Mouse (Mus musculus) hindbrain, embryonic 16.5 days (tissue): ENCODE measurements around the gene Rrnad1. TPM values are rescaled to one million over a fixed set of nuclear protein-coding genes. Genes with fewer than 3 reads are reported as not detected.
A peak's percentile ranks its signal among the peaks of the same experiment; 100 is the strongest.

ENCODE experiments used
- ATAC-seq: fragments of 200-750 bp; cut with Nextera tagmentation; 2 replicates; pipeline ENCODE4 v1.8.0; 2017; ENCODE audit warnings: moderate TSS enrichment, moderate library complexity
- H3K27ac ChIP-seq: fragments of 300-500 bp; sonication (generic); 2 replicates; pipeline ENCODE4 v1.5.1; 2014; ENCODE audit warnings: low read depth, mild to moderate bottlenecking, control low read depth, low read length, moderate library complexity
- H3K27me3 ChIP-seq: fragments of 300-500 bp; sonication (generic); replicated peaks from 2 replicates; pipeline ENCODE4 v1.6.1; 2014; ENCODE audit warnings: low read length; ENCODE audit not compliant: control insufficient read depth, insufficient read depth
- H3K36me3 ChIP-seq: fragments of 300-500 bp; sonication (generic); 2 replicates; pipeline ENCODE4 v1.6.1; 2014; ENCODE audit warnings: mild to moderate bottlenecking, low read length, moderate library complexity, mixed read lengths; ENCODE audit not compliant: control insufficient read depth, insufficient read depth
- H3K4me1 ChIP-seq: fragments of 300-500 bp; sonication (generic); 2 replicates; pipeline ENCODE4 v1.6.1; 2014; ENCODE audit warnings: low read depth, low read length; ENCODE audit not compliant: control insufficient read depth, insufficient read depth
- H3K4me2 ChIP-seq: fragments of 300-500 bp; sonication (generic); 2 replicates; pipeline ENCODE4 v1.6.1; 2014; ENCODE audit warnings: mild to moderate bottlenecking, low read length, control low read depth, moderate library complexity
- H3K4me3 ChIP-seq: fragments of 300-500 bp; sonication (generic); 2 replicates; pipeline ENCODE4 v1.5.1; 2014; ENCODE audit warnings: mild to moderate bottlenecking, low read length, control low read depth, moderate library complexity
- H3K9ac ChIP-seq: fragments of 300-500 bp; sonication (generic); 2 replicates; pipeline ENCODE4 v1.6.1; 2014; ENCODE audit warnings: low read depth, mild to moderate bottlenecking, control low read depth, low read length, moderate library complexity
- H3K9me3 ChIP-seq: fragments of 300-500 bp; sonication (generic); 2 replicates; pipeline ENCODE4 v1.6.1; 2014; ENCODE audit warnings: mild to moderate bottlenecking, low read length, moderate library complexity; ENCODE audit not compliant: control insufficient read depth
- WGBS: fragments of 180-500 bp; shearing (Covaris S2); extraction: QIAGEN DNeasy Blood & Tissue Kit; methylation state at CpG from one replicate; pipeline ENCODE4 v1.1.7; 2014; 5-methylcytosine and 5-hydroxymethylcytosine counted together
- polyA plus RNA-seq: library from polyadenylated mRNA; unstranded; fragments of >200 nt; fragmentation: Nextera tagmentation; extraction: Ambion mirVana; gene quantifications from 2 replicates; pipeline ENCODE4 v1.2.1, GENCODE M21; 2015

Gene Rrnad1
- polyA plus RNA-seq, 1 experiment from 2014 or later, result 20.5 TPM

DNA sequence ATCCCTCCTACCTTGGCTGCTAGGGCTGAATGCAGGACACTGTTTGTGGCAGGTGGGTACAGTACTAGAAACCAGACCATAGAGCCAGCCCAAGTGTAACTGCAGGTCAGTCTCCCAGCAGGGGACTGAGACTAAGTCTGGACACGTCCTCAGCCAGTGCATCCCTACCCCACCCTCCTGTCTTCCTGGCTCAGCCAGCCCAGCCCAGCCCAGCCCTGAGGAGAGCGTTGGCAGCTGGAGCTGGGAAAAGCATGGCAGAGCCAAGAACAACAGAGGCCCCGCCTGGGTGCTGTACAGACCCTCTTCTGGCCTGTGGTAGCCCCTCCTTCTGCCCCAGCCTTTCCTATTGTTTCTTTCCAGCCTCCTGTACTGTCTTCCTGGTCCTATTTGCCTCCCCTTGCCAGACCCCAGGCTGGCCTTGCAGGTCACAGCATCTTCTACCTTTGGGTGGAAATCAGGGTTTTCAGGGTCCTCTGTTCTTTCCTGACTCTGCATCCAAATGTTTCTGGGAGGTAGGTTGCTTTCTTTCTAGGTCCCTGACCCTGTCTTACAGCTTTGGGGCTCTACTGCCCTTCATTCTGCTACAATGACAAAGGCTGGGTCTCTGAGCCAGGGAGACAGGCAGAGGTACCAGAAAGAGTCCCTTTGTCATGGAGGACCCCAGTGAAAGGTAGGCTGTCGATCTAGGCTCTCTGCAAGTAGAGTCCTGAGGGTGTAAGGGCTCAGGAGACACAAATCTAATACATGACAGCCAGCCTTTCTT lies 14.5 kb upstream of the Rrnad1 start:
- H3K36me3 ChIP-seq, result peaks cover 11% of the 10 kb centered on the region
- H3K4me2 ChIP-seq, result no peak overlapping the region
- peaks cover 31% of the 10 kb centered on the region for H3K4me1 ChIP-seq
- no peak overlapping the region for H3K9ac ChIP-seq
- peak; percentile 46 for ATAC-seq
- H3K4me3 ChIP-seq, result no peak overlapping the region
- H3K27me3 ChIP-seq, result no peaks in the 10 kb centered on the region; the same call in none of the 2 replicates
- 2% methylated on average over 4 of the region's 4 CpGs for WGBS
- H3K9me3 ChIP-seq, result no peaks in the 10 kb centered on the region
- H3K27ac ChIP-seq, result no peak overlapping the region

- H3K9me3 ChIP-seq, result no peaks in the 10 kb centered on the region
- H3K27me3 ChIP-seq, result no peaks in the 10 kb centered on the region; the same call in 1 of the 2 replicates
- H3K9ac ChIP-seq, result no peak overlapping the region
- H3K27ac ChIP-seq, result no peak overlapping the region
- H3K4me2 ChIP-seq, result no peak overlapping the region
- no peak for ATAC-seq
- WGBS, result 80% methylated on average over 7 of the region's 7 CpGs
- no peak overlapping the region for H3K4me3 ChIP-seq
- peaks cover 23% of the 10 kb centered on the region for H3K4me1 ChIP-seq
- H3K36me3 ChIP-seq, result peaks cover 22% of the 10 kb centered on the region
Observed at GRCm38 (mm10) chr3:87943586-87943985, 13.1 kb upstream of the Rrnad1 start.

DNA sequence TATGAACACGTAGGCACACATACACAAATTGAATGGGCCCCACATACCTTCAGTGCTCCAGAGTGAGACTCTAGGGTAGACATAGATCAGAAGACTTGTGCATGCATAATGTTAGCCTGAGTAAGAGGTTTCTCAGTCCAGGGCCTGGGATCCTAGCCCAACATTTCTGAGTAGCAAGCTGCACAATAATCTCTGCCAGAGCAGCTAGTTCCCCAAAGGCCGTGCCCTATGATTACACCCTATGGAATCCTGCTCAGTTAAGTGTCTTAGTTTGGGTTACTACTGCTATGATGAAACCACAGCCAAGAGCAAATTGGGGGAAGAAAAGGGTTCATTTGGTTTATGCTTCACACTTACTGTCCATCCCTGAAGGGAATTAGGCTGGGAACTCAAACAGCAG lies 12.0 kb upstream of the Rrnad1 start:
- Histone ChIP-seq H3K9ac (no peak overlapping the region), H3K36me3 (peaks cover 25% of the 10 kb centered on the region), H3K4me2 (no peak overlapping the region), H3K4me3 (no peak overlapping the region), H3K27me3 (no peaks in the 10 kb centered on the region; the same call in 1 of the 2 replicates), H3K27ac (no peak overlapping the region), H3K4me1 (peaks cover 12% of the 10 kb centered on the region), H3K9me3 (no peaks in the 10 kb centered on the region)
- no peak for ATAC-seq
- WGBS, result 97% methylated on average over 2 of the region's 2 CpGs

GRCm38 (mm10) chr3:87940611-87941010 lies 10.1 kb upstream of the Rrnad1 start:
- WGBS, result 53% methylated on average over 5 of the region's 5 CpGs
- Histone ChIP-seq H3K4me3 (no peak overlapping the region), H3K9me3 (no peaks in the 10 kb centered on the region), H3K27me3 (no peaks in the 10 kb centered on the region; the same call in 1 of the 2 replicates), H3K4me1 (peaks cover 6% of the 10 kb centered on the region), H3K4me2 (no peak overlapping the region), H3K9ac (no peak overlapping the region), H3K36me3 (peaks cover 28% of the 10 kb centered on the region), H3K27ac (no peak overlapping the region)
- ATAC-seq, result no peak

DNA sequence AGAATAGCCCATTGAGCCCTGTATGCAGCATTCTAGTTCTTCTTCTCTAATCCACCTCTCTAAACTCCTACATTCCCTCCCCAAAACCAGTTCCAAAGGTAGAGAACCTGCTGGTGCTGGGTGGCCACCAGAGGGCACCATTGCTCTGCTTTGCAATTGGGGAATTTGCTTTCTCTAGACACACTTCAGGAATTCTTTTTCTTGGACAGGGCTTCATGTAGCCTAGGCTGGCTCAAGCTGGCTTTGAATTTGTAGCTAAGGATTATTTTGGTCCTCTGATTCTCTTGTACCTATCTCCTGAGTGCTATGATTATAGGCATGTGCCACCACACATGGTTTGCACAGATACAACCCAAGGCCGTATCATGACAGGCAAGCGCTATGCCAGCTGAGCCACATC lies 5.3 kb upstream of the Rrnad1 start:
- Histone ChIP-seq H3K27me3 (no peaks in the 10 kb centered on the region), H3K36me3 (peaks cover 23% of the 10 kb centered on the region), H3K27ac (no peak overlapping the region), H3K4me1 (peaks cover 23% of the 10 kb centered on the region), H3K4me3 (no peak overlapping the region), H3K4me2 (no peak overlapping the region), H3K9me3 (no peaks in the 10 kb centered on the region), H3K9ac (no peak overlapping the region)
- 93% methylated on average over 2 of the region's 2 CpGs for WGBS
- peak; percentile 58 for ATAC-seq

GRCm38 (mm10) chr3:87935201-87935600 lies 4.7 kb upstream of the Rrnad1 start:
- Histone ChIP-seq H3K4me3 (no peak overlapping the region), H3K4me2 (no peak overlapping the region), H3K36me3 (peaks cover 22% of the 10 kb centered on the region), H3K9me3 (no peaks in the 10 kb centered on the region), H3K4me1 (peaks cover 24% of the 10 kb centered on the region), H3K27me3 (no peaks in the 10 kb centered on the region), H3K9ac (no peak overlapping the region), H3K27ac (no peak overlapping the region)
- WGBS, result 83% methylated on average over 4 of the region's 4 CpGs
- no peak for ATAC-seq

- Histone ChIP-seq H3K9me3 (no peaks in the 10 kb centered on the region), H3K9ac (no peak overlapping the region), H3K36me3 (peaks cover 19% of the 10 kb centered on the region), H3K4me2 (no peak overlapping the region), H3K4me3 (no peak overlapping the region), H3K27me3 (no peaks in the 10 kb centered on the region), H3K27ac (no peak overlapping the region), H3K4me1 (peaks cover 24% of the 10 kb centered on the region)
- no peak for ATAC-seq
- WGBS, result 65% methylated on average over 4 of the region's 4 CpGs
Observed at GRCm38 (mm10) chr3:87934501-87934900, 4.0 kb upstream of the Rrnad1 start.

- Histone ChIP-seq H3K27ac (no peak overlapping the region), H3K36me3 (peaks cover 15% of the 10 kb centered on the region), H3K9me3 (no peaks in the 10 kb centered on the region), H3K27me3 (no peaks in the 10 kb centered on the region), H3K4me1 (peaks cover 28% of the 10 kb centered on the region), H3K4me2 (no peak overlapping the region), H3K9ac (no peak overlapping the region), H3K4me3 (no peak overlapping the region)
- 85% methylated on average over 5 of the region's 5 CpGs for WGBS
- no peak for ATAC-seq
Observed at GRCm38 (mm10) chr3:87934026-87934425, 3.5 kb upstream of the Rrnad1 start.

DNA sequence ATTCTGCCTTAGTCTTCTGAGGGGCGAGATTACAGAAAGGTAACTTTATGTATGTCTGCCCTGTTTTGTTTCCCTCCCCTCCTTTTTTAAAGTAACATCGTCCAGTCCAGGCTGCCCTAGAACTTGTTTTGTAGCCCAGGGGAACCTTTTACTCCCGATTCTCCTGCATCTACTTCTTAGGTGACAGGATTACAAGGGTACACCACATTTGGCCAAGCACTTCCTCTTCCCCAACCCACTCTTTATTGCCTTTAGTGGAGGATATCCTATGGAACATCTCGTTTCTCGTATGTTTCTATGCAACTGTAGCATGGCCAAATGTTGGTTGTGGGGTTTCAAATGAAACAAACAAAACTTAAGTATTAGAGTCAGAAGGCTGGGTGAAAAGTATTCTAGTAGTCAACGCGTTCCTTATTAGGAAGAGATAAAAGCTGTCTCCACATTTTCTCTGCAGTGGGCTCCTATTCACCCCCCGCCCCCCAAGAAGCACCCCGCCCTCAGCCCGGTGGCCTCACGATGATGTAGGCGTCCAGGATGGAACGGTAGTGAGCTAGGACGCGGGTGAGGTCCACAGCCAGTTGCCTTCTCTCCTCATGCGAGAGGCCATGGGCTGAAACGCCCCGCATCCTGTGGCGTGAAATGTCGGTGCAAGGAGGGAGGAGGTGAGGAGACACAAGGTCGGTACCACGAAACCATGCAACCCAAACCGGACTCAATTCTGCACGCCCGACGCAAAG lies 1.0 kb downstream of the Rrnad1 start:
- Histone ChIP-seq H3K9ac (peak overlapping the region; percentile 71), H3K36me3 (peaks cover 21% of the 10 kb centered on the region), H3K9me3 (no peaks in the 10 kb centered on the region), H3K4me1 (peaks cover 28% of the 10 kb centered on the region), H3K4me2 (peak overlapping the region; percentile 85), H3K27ac (peak overlapping the region; percentile 58), H3K27me3 (no peaks in the 10 kb centered on the region), H3K4me3 (peak overlapping the region; percentile 56)
- no peak; the same call in 1 of the 2 replicates for ATAC-seq
- 7% methylated on average over 26 of the region's 26 CpGs for WGBS
